Mouse (Mus musculus) cerebellum, adult 9-11 months (tissue): ENCODE data around the gene Cdh16.
A peak's percentile ranks its signal among the peaks of the same experiment; 100 is the strongest.
"Not testable (repeated sequence)": the region's sequence is repeated elsewhere in the genome, so short reads cannot be mapped to it uniquely, and the experiment has no call there.

ENCODE experiments used
- DNase-seq: peaks from one replicate; pipeline ENCODE4 v3.0.0; 2022

Cdh16 gene

DNA sequence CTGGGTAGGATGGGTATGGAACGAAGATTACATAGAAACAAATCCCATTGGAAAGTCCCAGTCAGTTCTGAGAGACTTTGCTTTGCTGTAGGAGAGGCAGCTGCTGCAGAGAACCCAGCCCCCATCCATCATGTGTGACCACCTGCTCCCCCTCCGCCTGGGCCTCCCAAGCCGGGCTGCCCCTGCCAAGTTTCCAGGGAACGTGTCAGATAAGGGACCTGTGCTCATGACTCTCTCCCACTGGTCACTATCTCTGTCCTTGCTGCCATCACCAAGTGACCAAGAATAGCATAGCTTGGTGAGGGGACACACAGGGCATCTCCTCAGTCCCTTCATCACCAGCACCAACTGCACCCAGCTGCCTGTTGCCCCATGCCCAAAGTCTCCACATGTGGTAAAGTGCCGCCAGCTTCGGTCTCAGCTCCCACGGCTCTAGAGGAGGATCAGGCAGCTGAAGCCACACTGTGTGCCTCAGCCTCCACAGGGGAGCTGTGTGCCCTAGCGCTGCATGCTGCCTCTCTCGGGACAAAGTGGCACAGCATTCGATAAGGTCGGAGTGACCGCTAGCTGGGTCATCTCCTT is 13.9 kb downstream of the Cdh16 start:
- no peak for DNase-seq

DNA sequence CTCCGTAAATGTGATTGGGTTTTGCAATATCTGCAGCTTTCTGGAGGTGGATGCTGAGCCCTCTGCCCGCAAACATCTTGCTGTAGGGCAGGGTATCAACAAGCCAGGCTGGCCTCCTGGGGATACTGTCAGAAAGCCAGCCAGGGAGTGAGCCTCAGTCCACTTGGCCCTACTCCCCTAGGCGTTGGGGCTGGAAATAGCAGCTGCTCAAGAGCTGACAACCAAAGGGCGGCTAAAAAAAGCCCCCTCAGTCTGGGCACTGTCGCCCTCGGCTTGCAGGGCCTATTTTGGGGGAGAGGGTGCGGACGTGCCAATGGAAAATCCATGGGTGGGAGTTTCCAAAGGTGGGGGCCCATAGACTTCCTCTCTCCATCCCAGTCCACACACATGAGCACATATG is 15.0 kb downstream of the Cdh16 start:
- DNase-seq, result no peak

DNA sequence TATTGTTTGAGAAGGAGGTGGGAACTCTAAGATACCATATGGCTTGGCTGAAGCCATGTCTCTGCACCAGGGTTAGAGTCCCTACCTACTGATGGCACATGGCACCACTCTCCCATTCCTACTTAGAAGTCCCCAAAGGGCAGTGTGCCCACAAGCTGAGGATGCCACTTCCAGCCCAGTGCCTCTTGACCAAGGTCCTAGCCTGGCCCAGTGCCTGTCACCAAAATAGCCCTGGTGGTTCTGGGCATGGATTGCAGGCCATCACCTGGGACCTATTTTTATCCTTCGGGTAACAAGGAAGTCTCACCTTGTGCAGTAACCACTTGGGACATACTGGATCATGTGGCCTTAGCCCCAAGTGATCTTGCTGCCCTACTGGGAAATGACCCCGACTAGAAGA is 16.3 kb downstream of the Cdh16 start:
- peak; percentile 58 for DNase-seq

DNA sequence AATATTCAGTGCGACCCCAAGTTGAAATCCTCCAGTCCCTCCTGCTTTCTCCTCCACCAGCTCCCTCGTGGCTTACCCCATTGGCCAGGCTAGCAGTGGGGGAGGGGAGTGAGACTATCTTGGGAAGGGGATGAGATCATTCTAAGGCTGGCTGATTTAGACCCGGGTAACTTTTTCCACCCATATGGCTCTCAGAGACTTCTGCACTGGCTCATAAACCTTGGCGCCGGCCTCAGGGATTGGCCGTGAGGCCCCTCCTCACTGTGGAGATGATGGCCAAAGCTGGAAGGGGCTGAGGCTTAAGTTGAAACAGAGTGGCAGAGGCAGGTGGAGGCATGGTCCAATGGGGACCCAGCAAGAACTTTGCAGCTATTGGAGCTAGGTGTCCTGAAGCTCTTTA is 17.9 kb downstream of the Cdh16 start:
- no peak for DNase-seq

DNA sequence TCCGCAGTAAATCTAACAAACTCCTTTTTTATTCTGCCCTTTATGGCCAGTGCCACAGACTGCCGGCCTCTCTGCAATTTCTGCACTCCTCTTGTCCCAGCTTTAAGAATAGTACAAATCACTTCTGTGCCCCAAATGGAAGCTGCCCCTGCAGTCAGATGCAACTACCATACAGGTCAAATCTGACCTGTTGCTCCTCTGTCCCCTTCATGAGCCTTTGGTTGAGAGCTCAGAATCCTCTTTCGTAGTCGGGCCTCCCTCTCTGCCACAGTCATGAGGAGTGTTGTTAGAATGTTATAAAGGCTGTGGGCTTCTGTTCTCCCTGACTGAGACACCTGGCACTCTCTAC is 21.0 kb downstream of the Cdh16 start:
- no peak for DNase-seq

DNA sequence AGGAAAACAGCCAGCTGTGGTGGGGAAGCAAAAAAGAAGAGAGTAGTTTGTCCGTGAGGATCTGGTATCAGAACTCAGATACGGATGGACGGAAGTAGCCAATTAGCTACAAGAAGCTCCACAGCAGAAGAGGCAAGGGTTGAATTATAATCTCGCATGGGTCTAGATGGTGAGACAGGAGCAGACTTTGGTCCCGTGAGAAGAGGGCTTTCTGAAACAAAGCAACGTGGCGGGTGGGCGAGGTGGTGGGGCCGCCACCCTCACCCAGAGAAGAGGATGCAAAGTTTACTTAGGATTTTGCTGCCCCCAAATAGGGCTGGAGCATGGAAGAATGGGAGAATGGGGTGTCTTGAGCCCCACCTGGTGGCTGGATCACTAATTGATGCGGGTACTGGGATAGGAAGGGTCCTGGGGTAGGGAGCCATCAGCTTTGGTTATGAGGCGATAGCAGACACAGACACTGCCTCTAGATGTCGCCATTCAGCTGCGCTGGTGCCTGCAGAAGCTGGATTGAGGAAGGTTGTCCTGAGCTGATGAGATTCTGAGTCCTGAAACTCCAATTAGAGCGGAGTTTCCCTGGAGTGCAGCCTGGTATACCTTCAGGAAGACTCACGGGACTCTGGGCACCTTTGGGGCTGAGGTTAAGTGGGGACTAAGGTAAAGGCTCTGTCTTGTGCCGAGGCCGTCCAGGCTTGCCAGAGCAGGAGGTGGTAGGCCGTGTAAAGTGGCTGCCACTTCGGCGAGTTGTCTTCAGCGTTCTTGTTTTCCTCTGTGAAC is 21.5 kb downstream of the Cdh16 start:
- DNase-seq, result peak; percentile 81

DNA sequence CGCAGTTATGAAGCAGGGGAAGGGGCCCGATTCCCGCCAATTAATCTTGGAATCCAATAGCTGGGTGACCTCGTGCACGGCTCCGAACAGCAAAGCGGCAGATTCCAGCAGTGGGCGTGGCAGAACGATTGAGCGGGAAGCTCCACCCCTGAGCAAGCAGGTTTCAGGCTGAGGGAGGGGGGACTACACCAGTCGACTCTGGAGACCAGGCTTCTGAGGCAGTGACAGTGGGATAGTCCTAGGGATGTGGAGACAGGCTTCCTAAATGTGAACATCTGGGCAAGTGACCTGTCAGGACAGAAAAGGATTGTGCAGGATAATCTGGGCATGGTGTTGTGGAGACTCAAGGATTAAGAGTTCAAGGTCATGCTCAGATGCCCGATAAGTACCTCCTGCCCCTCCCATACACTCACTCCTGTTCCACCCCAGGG is 22.2 kb downstream of the Cdh16 start:
- no peak for DNase-seq

DNA sequence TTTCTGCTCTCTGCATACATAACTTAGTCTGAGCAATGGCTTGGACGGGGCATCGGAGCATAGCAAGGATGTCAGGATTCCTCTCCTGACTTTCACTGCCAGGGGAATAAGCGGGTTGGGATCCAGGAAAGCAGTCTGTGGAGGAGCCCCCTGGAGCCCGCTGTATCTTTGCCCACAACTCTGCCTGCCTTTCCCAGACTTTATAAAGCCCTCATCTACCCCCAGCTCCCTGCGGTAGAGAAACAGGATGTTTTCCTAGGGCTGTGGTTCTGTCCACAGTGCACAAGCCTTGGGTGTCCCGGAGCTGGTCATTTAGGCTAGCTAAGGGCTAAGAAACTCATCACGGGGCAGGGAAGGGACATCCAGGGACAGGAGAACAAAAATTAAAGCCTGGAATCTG is 22.8 kb downstream of the Cdh16 start:
- DNase-seq, result no peak

DNA sequence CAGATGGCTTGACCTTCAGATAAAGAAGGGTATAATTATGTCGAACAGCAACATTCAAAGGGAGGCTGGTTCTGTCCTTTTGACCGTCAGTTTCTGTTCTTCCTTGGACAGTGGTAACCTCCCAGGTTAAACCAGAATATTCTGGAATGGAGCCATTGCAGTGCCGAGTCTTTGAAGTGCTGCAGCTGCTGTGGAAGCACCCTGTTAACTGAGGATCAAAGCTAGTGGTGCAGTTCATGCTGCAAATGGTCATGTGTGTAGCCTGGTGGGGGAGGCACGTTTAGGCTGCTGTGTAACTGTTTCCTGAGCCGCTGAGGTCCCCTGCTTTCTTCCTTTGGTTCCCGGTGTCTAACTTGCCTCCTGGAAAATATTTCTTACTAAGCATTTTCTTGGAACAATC is 25.7 kb downstream of the Cdh16 start:
- no peak for DNase-seq

DNA sequence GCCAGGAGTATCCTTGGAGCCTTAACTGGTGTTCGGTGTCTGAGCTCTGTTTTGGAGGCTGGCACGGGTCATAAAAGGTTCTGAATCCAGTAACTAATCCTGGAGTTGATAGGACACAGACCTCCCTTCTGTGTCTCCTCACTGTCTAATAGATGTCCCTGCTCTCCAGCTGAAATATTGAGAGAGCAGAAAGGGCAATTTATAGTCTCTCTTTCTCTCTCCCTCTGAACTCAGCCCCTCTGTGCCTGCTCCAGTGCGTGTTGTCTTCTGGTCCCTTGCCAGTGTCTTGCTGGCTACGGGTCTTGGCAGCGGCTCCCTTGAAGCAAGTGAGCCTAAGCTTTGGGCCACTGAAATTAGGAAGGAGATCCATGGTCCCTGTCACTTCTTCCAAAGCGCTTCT is 26.5 kb downstream of the Cdh16 start:
- DNase-seq, result no peak

DNA sequence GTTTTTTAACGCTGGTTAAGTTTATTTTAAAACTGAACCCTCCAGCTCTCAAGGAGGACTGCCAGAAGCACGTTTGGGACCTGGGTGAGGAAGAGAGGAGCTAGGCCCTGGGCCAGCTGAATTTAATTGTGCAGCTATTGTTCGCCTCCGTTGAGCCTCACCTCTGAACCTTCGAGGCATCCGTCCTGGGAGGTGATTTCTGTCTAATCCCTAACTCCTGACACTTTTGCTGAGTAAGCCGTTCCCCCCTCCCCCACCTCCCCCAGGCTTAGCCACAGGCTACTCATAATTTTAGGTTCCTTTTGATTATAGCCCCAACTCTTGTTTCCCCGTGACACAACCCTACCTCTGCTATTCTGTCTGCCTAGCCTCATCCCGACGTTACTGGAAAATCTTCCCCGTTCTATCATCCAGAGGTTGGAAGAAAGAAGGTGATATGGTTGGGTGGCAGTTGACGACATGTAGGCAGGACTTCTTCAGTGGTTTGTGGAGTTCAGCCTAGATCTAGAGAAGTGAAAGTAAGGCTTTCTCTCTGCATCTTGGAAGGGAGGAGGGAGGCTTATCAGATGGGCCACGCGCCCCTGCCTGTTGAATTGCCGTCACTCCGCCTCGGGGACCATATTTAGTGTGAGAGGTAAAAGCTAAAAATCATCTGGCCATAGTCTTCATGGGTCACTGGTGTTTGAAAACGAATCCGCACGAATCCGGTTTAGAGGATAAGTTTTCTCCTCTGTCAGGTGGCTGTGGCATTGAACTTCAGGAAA is 28.2 kb downstream of the Cdh16 start:
- DNase-seq, result no peak

DNA sequence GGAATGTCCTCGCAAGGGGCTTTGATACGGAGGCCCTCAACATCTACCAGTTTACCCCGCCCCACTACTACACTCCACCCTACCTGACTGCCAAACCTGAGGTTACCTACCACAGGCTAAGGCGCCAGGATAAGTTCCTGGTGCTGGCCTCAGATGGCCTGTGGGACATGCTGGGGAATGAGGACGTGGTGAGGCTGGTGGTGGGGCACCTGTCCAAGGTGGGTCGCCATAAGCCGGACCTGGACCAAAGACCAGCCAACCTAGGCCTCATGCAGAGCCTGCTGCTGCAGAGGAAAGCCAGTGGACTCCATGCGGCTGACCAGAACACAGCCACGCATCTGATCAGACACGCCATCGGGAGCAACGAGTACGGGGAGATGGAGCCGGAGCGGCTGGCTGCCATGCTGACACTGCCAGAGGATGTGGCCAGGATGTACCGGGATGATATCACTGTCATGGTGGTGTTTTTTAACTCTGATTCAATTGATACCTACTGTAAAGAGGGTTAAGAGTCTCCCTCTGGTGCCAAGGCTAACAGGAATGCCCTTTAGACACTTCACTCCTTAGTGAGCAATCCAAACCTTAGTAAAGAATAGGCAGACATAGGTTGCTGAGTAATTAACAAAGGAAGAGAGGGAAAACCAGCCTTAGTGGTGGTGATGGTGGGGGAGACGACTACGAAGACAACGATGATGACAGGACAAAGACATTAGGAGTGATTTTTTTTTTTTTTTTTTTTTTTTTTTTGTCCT is 29.4 kb downstream of the Cdh16 start:
- DNase-seq, result no peak

DNA sequence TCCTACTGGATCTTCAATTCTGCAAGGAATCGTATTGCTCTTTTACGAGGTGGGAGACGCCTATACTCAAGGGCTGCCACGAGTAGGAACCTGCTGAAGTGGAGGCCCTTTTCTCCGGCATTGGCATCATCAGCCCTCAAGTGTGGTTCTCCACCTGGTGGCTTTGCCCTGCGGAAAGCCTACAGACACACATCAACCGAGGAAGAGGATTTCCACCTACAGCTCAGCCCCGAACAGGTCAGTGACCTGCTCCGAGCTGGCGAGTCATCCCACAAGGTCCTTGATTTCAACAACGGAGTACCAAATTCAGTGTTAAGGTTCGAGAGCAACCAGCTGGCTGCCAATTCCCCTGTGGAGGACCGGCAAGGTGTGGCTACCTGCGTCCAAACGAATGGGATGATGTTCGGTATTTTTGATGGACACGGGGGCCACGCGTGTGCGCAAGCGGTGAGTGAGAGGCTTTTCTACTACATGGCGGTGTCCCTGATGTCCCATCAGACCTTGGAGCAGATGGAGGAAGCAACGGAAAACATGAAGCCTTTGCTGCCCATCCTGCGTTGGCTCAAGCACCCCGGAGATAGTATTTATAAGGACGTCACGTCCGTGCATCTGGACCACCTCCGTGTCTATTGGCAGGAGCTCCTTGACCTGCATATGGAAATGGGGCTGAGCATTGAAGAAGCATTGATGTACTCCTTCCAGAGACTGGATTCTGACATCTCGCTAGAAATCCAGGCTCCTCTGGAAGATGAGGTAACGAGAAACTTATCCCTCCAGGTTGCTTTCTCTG is 30.5 kb downstream of the Cdh16 start:
- peak; percentile 22 for DNase-seq

DNA sequence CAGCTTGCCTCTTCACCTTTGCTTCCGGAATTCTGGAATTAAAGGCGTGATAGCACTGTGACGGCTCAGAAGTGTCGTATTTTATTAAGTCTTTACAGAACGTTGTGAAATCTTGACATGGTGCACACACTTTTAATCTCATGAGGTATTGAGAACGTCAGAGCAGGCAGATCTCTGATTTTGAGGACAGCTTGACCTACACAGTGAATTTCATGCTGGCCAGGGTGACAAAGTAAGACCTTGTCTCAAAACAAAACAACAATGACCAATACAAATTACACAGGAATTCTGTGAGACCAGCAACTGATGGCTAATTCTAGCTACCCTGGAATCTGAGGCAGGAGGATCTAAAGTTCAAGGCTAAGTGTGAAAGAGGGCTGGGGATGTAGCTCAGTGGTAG is 31.6 kb downstream of the Cdh16 start:
- DNase-seq, result no peak

DNA sequence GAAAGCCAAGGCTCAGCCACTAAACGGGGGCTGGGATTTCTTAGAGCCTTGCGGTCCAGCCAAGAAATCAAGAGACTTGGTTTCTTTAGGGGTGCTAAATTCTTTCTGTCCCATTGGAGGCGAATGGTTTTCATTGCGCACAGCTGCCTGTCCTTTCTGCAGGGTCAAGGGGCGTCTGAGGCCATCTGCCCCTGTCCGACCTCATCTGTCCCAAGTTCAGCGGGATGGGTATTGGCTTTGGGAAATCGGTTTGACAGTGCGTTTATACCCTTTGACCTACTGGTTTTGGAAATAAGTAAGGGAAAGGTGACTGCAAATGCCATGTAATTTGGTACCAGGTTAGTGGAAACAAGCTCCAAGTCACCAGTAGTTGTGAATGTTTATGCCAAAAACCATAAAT is 32.3 kb downstream of the Cdh16 start:
- no peak for DNase-seq

DNA sequence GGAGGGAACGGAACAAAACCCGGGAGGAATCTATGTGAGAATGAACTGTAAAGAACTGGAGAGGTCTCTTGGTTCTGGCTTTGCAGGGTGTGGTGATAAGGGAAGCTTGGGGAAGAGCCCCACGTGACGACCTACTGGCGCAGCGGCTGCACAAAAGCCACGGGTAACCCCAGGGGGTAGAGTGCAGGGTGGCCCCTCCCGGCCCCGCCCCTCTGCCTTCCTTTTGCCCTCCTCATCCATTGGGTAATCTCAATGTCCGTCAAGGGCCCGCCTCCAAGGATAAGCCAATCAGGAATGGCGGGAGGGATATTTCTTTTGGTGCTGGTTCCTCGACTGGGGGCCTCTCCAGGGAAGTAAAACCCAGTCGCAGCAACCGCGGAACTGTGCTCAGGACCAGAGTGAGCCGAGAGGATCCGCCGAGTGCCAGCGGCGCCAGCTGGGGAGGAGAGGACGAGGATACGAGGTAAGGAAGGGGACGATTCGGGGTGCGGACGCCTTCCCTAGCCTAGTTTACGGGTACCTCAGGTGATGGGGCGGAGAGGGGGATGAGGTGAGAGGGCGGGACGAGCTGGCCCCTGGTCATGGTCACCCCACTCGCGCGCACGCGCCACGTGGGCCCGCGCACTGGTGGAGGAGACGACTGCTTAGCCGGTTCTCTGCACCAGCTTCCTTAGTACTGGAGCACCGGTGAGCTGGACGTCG is 32.9 kb downstream of the Cdh16 start, which contains the start of gene Pdp2:
Pdp2 (plus strand) TSS at position 319 of the 702 bp plus-strand sequence.
- DNase-seq, result peak; percentile 94

DNA sequence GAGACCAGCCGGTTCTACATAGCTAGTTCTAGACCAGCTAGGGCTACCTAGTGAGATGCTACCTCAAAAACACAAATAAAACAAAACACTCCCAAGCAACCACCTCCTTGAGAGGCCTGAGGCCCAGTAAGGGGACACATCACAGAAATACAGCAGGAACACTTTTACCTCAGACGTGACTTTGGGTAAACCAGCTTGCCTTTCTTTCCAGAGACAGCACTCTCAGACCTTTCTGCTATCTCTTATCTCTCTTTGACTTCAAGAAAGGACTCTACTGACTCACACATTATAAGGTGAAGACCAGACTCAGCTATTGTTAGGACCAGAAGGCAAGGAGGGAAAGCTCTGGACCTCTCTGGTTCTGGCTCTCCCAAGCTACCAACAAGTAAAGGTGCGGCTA is 33.9 kb downstream of the Cdh16 start:
- no peak for DNase-seq

DNA sequence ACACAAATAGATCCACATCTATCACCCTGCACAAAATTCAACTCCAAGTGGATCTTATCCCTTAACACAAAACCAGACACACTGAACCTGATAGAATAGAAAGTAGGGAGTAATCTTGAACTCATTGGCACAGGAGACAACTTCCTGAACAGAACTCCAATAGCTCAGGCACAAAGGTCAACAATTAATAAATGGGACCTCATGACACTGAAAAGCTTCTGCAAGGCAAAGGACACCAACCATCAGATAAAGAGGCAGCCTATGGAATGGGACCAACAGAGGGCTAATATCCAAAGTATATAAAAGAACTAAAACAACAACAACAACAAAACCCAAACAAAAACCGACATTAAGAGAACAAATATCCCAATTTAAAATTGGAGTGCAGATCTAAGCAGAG is 39.7 kb downstream of the Cdh16 start:
- DNase-seq, result no peak

DNA sequence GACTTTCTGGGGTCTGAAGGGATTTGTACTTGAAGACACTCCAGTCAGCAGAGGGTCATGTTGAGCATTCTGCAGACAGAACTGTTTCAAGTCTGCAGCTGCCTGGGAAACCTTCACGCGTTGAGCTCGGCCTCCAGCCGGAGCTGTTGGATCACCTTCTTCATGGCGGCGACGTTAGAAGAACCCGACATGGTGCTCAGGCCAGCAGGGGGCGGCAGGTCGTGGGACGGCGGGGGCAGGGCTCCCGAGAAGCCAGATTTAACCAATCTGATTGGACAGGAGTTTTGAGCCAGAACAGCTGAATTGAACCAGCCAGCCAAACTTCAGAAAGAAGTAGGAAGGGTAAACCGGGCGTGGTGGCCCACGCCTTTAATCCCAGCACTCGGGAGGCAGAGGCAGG is 46.6 kb downstream of the Cdh16 start:
- DNase-seq, result not testable (repeated sequence)

DNA sequence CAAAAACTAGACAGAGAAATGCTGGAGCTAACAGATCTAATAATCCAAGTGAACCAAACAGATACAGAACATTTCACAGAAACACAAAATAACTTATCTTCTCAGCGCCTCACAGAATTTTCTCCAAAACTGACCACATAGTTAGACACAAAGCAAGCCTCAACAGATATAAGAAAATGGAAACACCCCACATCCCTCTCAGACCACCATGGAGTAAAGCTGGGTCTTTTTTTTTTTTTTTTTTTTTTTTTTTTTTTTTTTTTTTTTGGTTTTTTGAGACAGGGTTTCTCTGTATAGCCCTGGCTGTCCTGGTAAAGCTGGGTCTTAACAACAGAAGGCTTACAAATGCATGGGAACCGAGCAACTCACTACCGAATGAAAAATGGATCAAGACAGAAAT is 47.4 kb downstream of the Cdh16 start:
- DNase-seq, result no peak

DNA sequence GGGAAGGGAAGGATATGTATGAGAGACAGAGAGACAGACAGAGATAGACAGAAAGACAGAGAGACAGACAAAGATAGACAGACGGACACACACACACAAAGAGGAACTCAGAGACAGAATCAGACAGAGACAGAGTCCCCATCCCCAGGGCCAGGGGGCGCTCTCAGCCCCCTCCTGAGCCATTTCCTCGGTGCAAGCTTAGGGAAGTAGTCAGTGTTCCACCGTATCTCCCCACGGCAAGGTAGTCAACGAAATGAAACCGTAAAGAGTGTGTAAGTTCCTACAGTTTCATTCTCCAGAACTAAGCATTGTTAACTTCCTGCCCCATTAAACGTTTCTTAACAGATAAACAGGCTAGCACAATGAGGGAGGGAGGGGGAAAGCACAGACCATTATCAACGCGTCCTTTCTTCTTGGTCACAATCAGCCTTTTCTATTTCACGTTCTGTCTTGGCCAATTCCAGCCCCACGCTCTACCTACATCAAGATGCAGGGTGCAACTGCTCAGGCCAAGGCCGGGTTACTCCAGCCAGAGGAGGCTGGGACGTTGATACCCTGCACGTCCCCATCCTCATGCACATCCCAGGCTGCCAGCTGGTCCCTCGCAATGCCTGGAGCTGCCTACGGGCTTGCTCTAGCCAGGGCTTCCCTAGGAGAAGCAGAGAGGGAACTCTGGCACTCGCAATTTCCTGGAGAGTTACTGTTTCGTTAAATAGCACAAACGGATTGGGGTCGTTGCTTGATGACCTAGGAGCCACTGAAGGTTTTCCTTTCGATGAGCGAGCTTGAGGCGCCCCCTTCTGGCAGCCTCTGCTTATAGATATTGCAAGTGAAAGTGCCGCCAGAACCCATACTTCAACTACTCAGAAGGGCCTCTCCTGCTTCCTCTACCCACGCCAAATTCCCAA is 53.5 kb downstream of the Cdh16 start:
- DNase-seq, result peak; percentile 82
